Mouse (Mus musculus): ENCODE measurements around the gene Srrt. TPM values are rescaled to one million over a fixed set of nuclear protein-coding genes. Genes with fewer than 3 reads are reported as not detected.
A peak's percentile ranks its signal among the peaks of the same experiment; 100 is the strongest.

Srrt gene
- polyA plus RNA-seq, 1 experiment from 2014 or later: 191 TPM

GRCm38 (mm10) chr5:137346388-137346787 is 38.9 kb upstream of the Srrt start:
- peaks cover 44% of the 10 kb centered on the region for H3K4me1 ChIP-seq
- H3K4me3 ChIP-seq: no peak overlapping the region
- no peaks in the 10 kb centered on the region for H3K36me3 ChIP-seq (replicated peaks)
- 79% methylated on average over 1 of the region's 1 CpGs for WGBS
- no peak overlapping the region; the same call in 1 of the 2 replicates for H3K27ac ChIP-seq (replicated peaks)
- no peak for DNase-seq (ENCODE audit: low spot score)
- H3K27me3 ChIP-seq (replicated peaks; ENCODE audit: low read depth, poor library complexity, severe bottlenecking): no peaks in the 10 kb centered on the region
- H3K9me3 ChIP-seq: no peaks in the 10 kb centered on the region

- no peaks in the 10 kb centered on the region for H3K27me3 ChIP-seq (replicated peaks; ENCODE audit: low read depth, poor library complexity, severe bottlenecking)
- no peaks in the 10 kb centered on the region for H3K9me3 ChIP-seq
- H3K36me3 ChIP-seq (replicated peaks): no peaks in the 10 kb centered on the region
- peaks cover 40% of the 10 kb centered on the region for H3K4me1 ChIP-seq
- 26% methylated on average over 9 of the region's 9 CpGs for WGBS
- no peak overlapping the region for H3K4me3 ChIP-seq
- H3K27ac ChIP-seq (replicated peaks): peak overlapping the region; percentile 19; the same call in 1 of the 2 replicates
- DNase-seq (ENCODE audit: low spot score): no peak
Observed at GRCm38 (mm10) chr5:137345821-137346220, 38.3 kb upstream of the Srrt start.

- H3K9me3 ChIP-seq: no peaks in the 10 kb centered on the region
- no peaks in the 10 kb centered on the region for H3K36me3 ChIP-seq (replicated peaks)
- peaks cover 40% of the 10 kb centered on the region for H3K4me1 ChIP-seq
- DNase-seq (ENCODE audit: low spot score): no peak
- no peaks in the 10 kb centered on the region for H3K27me3 ChIP-seq (replicated peaks; ENCODE audit: low read depth, poor library complexity, severe bottlenecking)
- no peak overlapping the region for H3K4me3 ChIP-seq
- no peak overlapping the region for H3K27ac ChIP-seq (replicated peaks)
Observed at GRCm38 (mm10) chr5:137343869-137344268, 36.4 kb upstream of the Srrt start.

GRCm38 (mm10) chr5:137343412-137343811 is 35.9 kb upstream of the Srrt start:
- Histone ChIP-seq H3K27me3 (replicated peaks; ENCODE audit: low read depth, poor library complexity, severe bottlenecking) (no peaks in the 10 kb centered on the region), H3K36me3 (replicated peaks) (no peaks in the 10 kb centered on the region), H3K9me3 (no peaks in the 10 kb centered on the region), H3K4me1 (peaks cover 40% of the 10 kb centered on the region), H3K4me3 (no peak overlapping the region), H3K27ac (replicated peaks) (no peak overlapping the region)
- no peak for DNase-seq (ENCODE audit: low spot score)
- WGBS: 94% methylated on average over 5 of the region's 5 CpGs

GRCm38 (mm10) chr5:137342407-137343012 is 35.0 kb upstream of the Srrt start:
- 79% methylated on average over 7 of the region's 7 CpGs for WGBS
- no peaks in the 10 kb centered on the region for H3K36me3 ChIP-seq (replicated peaks)
- H3K9me3 ChIP-seq: no peaks in the 10 kb centered on the region
- no peaks in the 10 kb centered on the region for H3K27me3 ChIP-seq (replicated peaks; ENCODE audit: low read depth, poor library complexity, severe bottlenecking)
- DNase-seq (ENCODE audit: low spot score): no peak
- H3K27ac ChIP-seq (replicated peaks): no peak overlapping the region
- H3K4me3 ChIP-seq: no peak overlapping the region
- H3K4me1 ChIP-seq: peaks cover 39% of the 10 kb centered on the region

- H3K27ac ChIP-seq (replicated peaks): peak overlapping the region; percentile 87; the same call in 1 of the 2 replicates
- no peaks in the 10 kb centered on the region for H3K27me3 ChIP-seq (replicated peaks; ENCODE audit: low read depth, poor library complexity, severe bottlenecking)
- peak overlapping the region; percentile 57; the same call in 1 of the 2 replicates for H3K4me3 ChIP-seq
- no peaks in the 10 kb centered on the region for H3K9me3 ChIP-seq
- WGBS: 74% methylated on average over 6 of the region's 6 CpGs
- DNase-seq (ENCODE audit: low spot score): no peak
- H3K36me3 ChIP-seq (replicated peaks): no peaks in the 10 kb centered on the region
- H3K4me1 ChIP-seq: peaks cover 35% of the 10 kb centered on the region
Observed at GRCm38 (mm10) chr5:137340222-137340621, 32.7 kb upstream of the Srrt start.

GRCm38 (mm10) chr5:137339290-137339979 is 32.0 kb upstream of the Srrt start:
- H3K36me3 ChIP-seq (replicated peaks): no peaks in the 10 kb centered on the region
- DNase-seq (ENCODE audit: low spot score): peak; percentile 50
- H3K27me3 ChIP-seq (replicated peaks; ENCODE audit: low read depth, poor library complexity, severe bottlenecking): no peaks in the 10 kb centered on the region
- peak overlapping the region; percentile 57 for H3K4me3 ChIP-seq
- peak overlapping the region; percentile 87 for H3K27ac ChIP-seq (replicated peaks)
- peaks cover 35% of the 10 kb centered on the region for H3K4me1 ChIP-seq
- H3K9me3 ChIP-seq: no peaks in the 10 kb centered on the region
- WGBS: 10% methylated on average over 22 of the region's 22 CpGs

- Histone ChIP-seq H3K27ac (replicated peaks) (peak overlapping the region; percentile 87), H3K4me3 (peak overlapping the region; percentile 57), H3K4me1 (peaks cover 38% of the 10 kb centered on the region), H3K36me3 (replicated peaks) (no peaks in the 10 kb centered on the region), H3K9me3 (no peaks in the 10 kb centered on the region), H3K27me3 (replicated peaks; ENCODE audit: low read depth, poor library complexity, severe bottlenecking) (no peaks in the 10 kb centered on the region)
- peak; percentile 45 for DNase-seq (ENCODE audit: low spot score)
- WGBS: 2% methylated on average over 11 of the region's 11 CpGs
Observed at GRCm38 (mm10) chr5:137338663-137339289, 31.3 kb upstream of the Srrt start.

- Histone ChIP-seq H3K27me3 (replicated peaks; ENCODE audit: low read depth, poor library complexity, severe bottlenecking) (no peaks in the 10 kb centered on the region), H3K4me1 (peaks cover 43% of the 10 kb centered on the region), H3K27ac (replicated peaks) (peak overlapping the region; percentile 87), H3K9me3 (no peaks in the 10 kb centered on the region), H3K36me3 (replicated peaks) (no peaks in the 10 kb centered on the region), H3K4me3 (peak overlapping the region; percentile 57)
- WGBS: under 1% methylated on average over 19 of the region's 19 CpGs
- peak; percentile 91 for DNase-seq (ENCODE audit: low spot score)
Observed at GRCm38 (mm10) chr5:137338256-137338655, 30.8 kb upstream of the Srrt start.

GRCm38 (mm10) chr5:137337190-137337589 is 29.7 kb upstream of the Srrt start:
- peaks cover 54% of the 10 kb centered on the region for H3K4me1 ChIP-seq

GRCm38 (mm10) chr5:137335066-137335465 is 27.6 kb upstream of the Srrt start:
- no peaks in the 10 kb centered on the region for H3K36me3 ChIP-seq (replicated peaks)
- WGBS: 73% methylated on average over 6 of the region's 6 CpGs
- H3K27me3 ChIP-seq (replicated peaks; ENCODE audit: low read depth, poor library complexity, severe bottlenecking): no peaks in the 10 kb centered on the region
- no peak overlapping the region for H3K27ac ChIP-seq (replicated peaks)
- no peaks in the 10 kb centered on the region for H3K9me3 ChIP-seq
- H3K4me3 ChIP-seq: no peak overlapping the region
- no peak for DNase-seq (ENCODE audit: low spot score)
- H3K4me1 ChIP-seq: peaks cover 56% of the 10 kb centered on the region

More at GRCm38 (mm10) chr5:137337190-137337589, 29.7 kb upstream of the Srrt start:
- Histone ChIP-seq H3K27ac (replicated peaks) (peak overlapping the region; percentile 87; the same call in 1 of the 2 replicates), H3K36me3 (replicated peaks) (no peaks in the 10 kb centered on the region), H3K9me3 (no peaks in the 10 kb centered on the region), H3K4me3 (peak overlapping the region; percentile 57; the same call in 1 of the 2 replicates), H3K27me3 (replicated peaks; ENCODE audit: low read depth, poor library complexity, severe bottlenecking) (no peaks in the 10 kb centered on the region)
- 42% methylated on average over 8 of the region's 8 CpGs for whole genome bisulfite sequencing
- DNase-seq (ENCODE audit: low spot score): peak; percentile 44

- Histone ChIP-seq H3K36me3 (replicated peaks) (no peaks in the 10 kb centered on the region), H3K27me3 (replicated peaks; ENCODE audit: low read depth, poor library complexity, severe bottlenecking) (no peaks in the 10 kb centered on the region), H3K4me1 (peaks cover 48% of the 10 kb centered on the region), H3K4me3 (peak overlapping the region; percentile 83), H3K9me3 (no peaks in the 10 kb centered on the region), H3K27ac (replicated peaks) (no peak overlapping the region)
- WGBS: 64% methylated on average over 10 of the region's 10 CpGs
- no peak for DNase-seq (ENCODE audit: low spot score)
Observed at GRCm38 (mm10) chr5:137334317-137334716, 26.8 kb upstream of the Srrt start.
